Mouse (Mus musculus) bone marrow, adult 2 months (tissue): ENCODE results near the gene Adora1.

Experiments
- CTCF ChIP-seq: fragments of 200-500 bp; IDR thresholded peaks from 2 replicates; pipeline ENCODE4 v1.5.1; 2011; ENCODE audit warnings: low read length, control low read depth; ENCODE audit not compliant: control insufficient read depth, insufficient read depth
- POLR2A ChIP-seq: fragments of 200-500 bp; IDR thresholded peaks from 2 replicates; pipeline ENCODE4 v1.6.1; 2011; ENCODE audit warnings: low read depth, mild to moderate bottlenecking, control low read depth, low read length, borderline replicate concordance; ENCODE audit not compliant: control insufficient read depth

DNA sequence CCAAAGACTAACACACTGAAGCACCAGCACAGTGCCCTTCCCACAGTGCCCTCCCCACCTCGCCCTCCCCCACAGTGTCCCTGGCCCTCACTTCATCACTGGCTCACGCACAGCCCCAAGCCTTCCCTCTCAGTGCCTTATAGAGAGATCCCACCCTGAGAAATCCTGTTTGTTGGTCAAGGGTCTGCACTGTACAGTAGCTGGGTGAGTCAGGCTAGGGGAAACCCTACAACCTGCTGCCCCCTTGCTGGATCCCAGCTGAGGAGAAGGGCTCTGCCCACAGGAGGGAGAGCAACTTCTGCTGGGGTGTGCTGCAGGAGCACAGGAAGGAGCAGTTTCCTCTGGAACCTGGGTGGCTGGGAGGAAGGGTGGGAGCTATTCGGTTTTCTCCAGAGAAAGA, 911 bp upstream of the Adora1 start:
- TF ChIP-seq CTCF (no peak), POLR2A (no peak)
